Mouse (Mus musculus): ENCODE measurements around the gene Slmap.

DNA sequence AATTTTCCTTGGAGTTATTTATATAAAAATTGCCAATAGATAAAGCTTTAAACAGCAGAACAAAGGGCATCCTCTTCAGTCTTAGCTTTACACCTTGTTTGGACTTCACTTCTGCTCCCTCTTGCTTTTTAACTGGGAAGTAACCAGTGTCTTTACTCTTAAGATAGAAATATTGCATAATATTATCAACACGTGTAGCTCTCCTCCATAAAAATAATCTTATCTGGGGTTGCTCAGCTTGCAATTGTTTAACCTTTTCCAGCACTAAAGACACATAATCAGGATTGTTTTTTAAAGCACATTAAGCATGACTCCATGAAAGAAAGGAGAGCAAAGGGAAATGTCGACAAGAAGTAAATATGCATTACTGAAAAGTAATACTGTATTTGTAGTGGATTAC is 114.5 kb downstream of the Slmap start:
- no peak for TF ChIP-seq CTCF (IDR thresholded peaks at IDR 0.05; ENCODE audit: borderline replicate concordance, insufficient read depth, low read length)
- no peak for TF ChIP-seq POLR2A (IDR thresholded peaks at IDR 0.05; ENCODE audit: low read depth, low read length)

Data from embryonic fibroblast, embryonic 13.5 days (primary cell).